Comparison of ENCODE assay signal across 7 mouse cellular contexts in the genomic region with DNA sequence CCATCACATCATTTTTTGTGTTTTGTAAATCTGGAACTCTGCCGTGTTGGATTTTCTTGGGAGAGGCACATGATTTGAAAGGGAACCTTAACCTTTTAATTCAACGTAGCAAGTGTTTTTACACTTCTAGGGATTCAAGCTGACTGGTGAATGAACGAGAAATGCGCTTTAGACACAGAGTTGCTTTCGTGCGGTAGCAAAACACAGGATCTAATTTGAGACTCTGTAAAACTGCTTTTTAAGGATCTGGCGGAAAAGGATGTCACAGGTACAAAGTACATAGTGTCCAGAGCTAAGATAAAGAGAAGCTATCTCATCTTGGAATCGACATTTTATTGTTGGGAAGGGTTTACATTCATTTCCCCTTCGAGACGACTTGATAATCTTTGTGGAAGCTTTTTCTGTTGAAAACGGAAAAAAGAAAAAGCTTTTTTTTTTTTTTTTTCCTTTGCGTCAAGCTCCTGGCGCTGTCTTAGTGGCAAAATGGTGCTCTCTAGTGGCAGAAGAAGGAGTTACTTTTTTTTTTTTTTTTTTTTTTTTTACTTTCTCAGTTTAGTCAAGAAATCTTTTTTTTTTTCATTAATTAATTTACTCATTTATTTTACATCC. TPM values are rescaled to one million over a fixed set of nuclear protein-coding genes. Genes with fewer than 3 reads are reported as not detected.
A peak's percentile ranks its signal among the peaks of the same experiment; 100 is the strongest.
DNase-seq lines count a peak whose midpoint lies in the region; ATAC-seq and TF ChIP-seq lines count a peak whose summit lies in the region.

No protein-coding gene starts in this region.

- H3K9me3 ChIP-seq in lung, embryonic 14.5 days (ENCODE audit: low read depth, low read length), result no peaks in the 10 kb centered on the region
- no peaks in the 10 kb centered on the region for H3K9me3 ChIP-seq in hindbrain, embryonic 13.5 days

- H3K4me3 ChIP-seq in lung, embryonic 14.5 days (ENCODE audit: low read depth, low read length), result peak overlapping the region; percentile 28
- H3K4me3 ChIP-seq in hindbrain, embryonic 13.5 days, result peak overlapping the region; percentile 23
- H3K4me3 ChIP-seq in myocyte, result no peak overlapping the region

- H3K27me3 ChIP-seq in lung, embryonic 14.5 days (ENCODE audit: insufficient read depth, low read length), result no peaks in the 10 kb centered on the region
- 0 out of 2 replicates have a peak, but pooled peaks cover 6% of the 10 kb centered on the region for H3K27me3 ChIP-seq in hindbrain, embryonic 13.5 days
- no peaks in the 10 kb centered on the region for H3K27me3 ChIP-seq in myocyte (ENCODE audit: control insufficient read depth, insufficient read depth, insufficient read length)

- DNase-seq in lung, embryonic 14.5 days, result peak; percentile 79
- DNase-seq in lung, postnatal 25 days (ENCODE audit: low spot score), result no peak
- DNase-seq in c-Kit-positive CD71-positive TER-119-positive erythroid progenitor cells, embryonic 14.5 days (ENCODE audit: low spot score), result peak; percentile 10
- no peak for DNase-seq in lung, adult 18-20 months

- H3K36me3 ChIP-seq in lung, embryonic 14.5 days (ENCODE audit: insufficient read depth), result no peaks in the 10 kb centered on the region
- no peaks in the 10 kb centered on the region for H3K36me3 ChIP-seq in hindbrain, embryonic 13.5 days
- H3K36me3 ChIP-seq in myocyte (ENCODE audit: control insufficient read depth, insufficient read depth), result no peaks in the 10 kb centered on the region

- no peak for TF ChIP-seq POLR2A in myocyte (IDR thresholded peaks at IDR 0.05; ENCODE audit: insufficient read length, low read depth)

- no peak overlapping the region for H3K27ac ChIP-seq in lung, embryonic 14.5 days (ENCODE audit: low read depth)
- H3K27ac ChIP-seq in hindbrain, embryonic 13.5 days, result no peak overlapping the region

- H3K4me1 ChIP-seq in lung, embryonic 14.5 days (ENCODE audit: insufficient read depth), result no peaks in the 10 kb centered on the region
- H3K4me1 ChIP-seq in hindbrain, embryonic 13.5 days (replicated peaks), result 0 out of 2 replicates have a peak, but pooled peaks cover 2% of the 10 kb centered on the region

- WGBS in lung, embryonic 14.5 days, result 12% methylated on average over 13 of the region's 13 CpGs
- 24% methylated on average over 13 of the region's 13 CpGs for WGBS in hindbrain, embryonic 13.5 days

- peak overlapping the region; percentile 57 for H3K4me2 ChIP-seq in lung, embryonic 14.5 days
- peak overlapping the region; percentile 48 for H3K4me2 ChIP-seq in hindbrain, embryonic 13.5 days
- peak overlapping the region; percentile 79 for H3K4me2 ChIP-seq in myocyte (ENCODE audit: low read depth)

- no peak overlapping the region for H3ac ChIP-seq in myocyte (ENCODE audit: control insufficient read depth, insufficient read length)

- peak; percentile 53 for TF ChIP-seq CTCF in lung, embryonic 14.5 days (IDR thresholded peaks at IDR 0.05; ENCODE audit: low read depth)

- H3K9ac ChIP-seq in lung, embryonic 14.5 days, result peak overlapping the region; percentile 44; the same call in 1 of the 2 replicates
- 0 out of 2 replicates have a peak overlapping the region, but pooled peaks have one; percentile 39 for H3K9ac ChIP-seq in hindbrain, embryonic 13.5 days

- no peaks in the 10 kb centered on the region for H3K79me2 ChIP-seq in myocyte (ENCODE audit: control insufficient read depth, insufficient read depth)

- no peak for ATAC-seq in lung, embryonic 14.5 days (ENCODE audit: insufficient read depth)
- ATAC-seq in hindbrain, embryonic 13.5 days (ENCODE audit: low FRiP score), result no peak
- ATAC-seq in monocyte, adult 5-6 weeks (replicated peaks; ENCODE audit: insufficient number of reproducible peaks, low FRiP score, low TSS enrichment, poor library complexity, severe bottlenecking), result no peak

TF ChIP-seq in myocyte, 11 proteins besides CTCF, POLR2A, EP300 and RAD21:
- TF ChIP-seq E2F4 (IDR thresholded peaks at IDR 0.05; ENCODE audit: insufficient read depth) (no peak), REST (IDR thresholded peaks at IDR 0.05; ENCODE audit: insufficient read depth, insufficient read length) (no peak), POLR2AphosphoS2 (IDR thresholded peaks at IDR 0.05; ENCODE audit: insufficient read length, low read depth) (no peak), TCF3 (IDR thresholded peaks at IDR 0.05; ENCODE audit: insufficient read length, low read depth) (no peak)
TF ChIP-seq in myocyte: peak in this region for 0.

RNA-seq across cellular contexts. Expression of a gene that starts 23.6 kb away (rescaled TPM):
- 1.2 and 1.3 TPM in 2 replicates for polyA plus RNA-seq in lung, embryonic 14.5 days (2014; fragmentation: Nextera tagmentation; extraction: Ambion mirVana)
- polyA plus RNA-seq in hindbrain, embryonic 13.5 days (2015; fragmentation: Nextera tagmentation; extraction: Ambion mirVana), result 0.10 and 0.26 TPM in 2 replicates
- not detected for polyA plus RNA-seq in myocyte (2012; fragmentation: generic; extraction: Trizol)
- total RNA-seq in monocyte, adult 5-6 weeks (2017), result 0.10 TPM in 1 of 3 replicates, not detected in the others

Comparison
In these comparisons a context has a peak if more than half of its experiments do, and no peak if none do; other contexts are left out.
1. DNase-seq: peak in lung, embryonic 14.5 days (single experiment) and c-Kit-positive CD71-positive TER-119-positive erythroid progenitor cells, embryonic 14.5 days (single experiment); none in lung, postnatal 25 days (single experiment) and lung, adult 18-20 months (0 of 2).
2. Peak in every context shown above with its lines, with median percentiles within 50 percentile points of each other: H3K4me2 ChIP-seq.